Mouse (Mus musculus): ENCODE results near the gene Capn10. TPM values are rescaled to one million over a fixed set of nuclear protein-coding genes. Genes with fewer than 3 reads are reported as not detected.
A peak's percentile ranks its signal among the peaks of the same experiment; 100 is the strongest.

Gene Capn10
- total RNA-seq (2021), result 10 to 100 TPM in 1 of 2 experiments, 1 to 10 TPM in 1; 9.9 to 10.9 TPM

GRCm38 (mm10) chr1:92934182-92934827, at the start of gene Capn10:
Gene Capn10, plus strand, starts transcription at chr1:92934376.
- DNase-seq, result peak; percentile 95 to 96
- intact Hi-C loops (cut with DNase I), result no loop called here

DNA sequence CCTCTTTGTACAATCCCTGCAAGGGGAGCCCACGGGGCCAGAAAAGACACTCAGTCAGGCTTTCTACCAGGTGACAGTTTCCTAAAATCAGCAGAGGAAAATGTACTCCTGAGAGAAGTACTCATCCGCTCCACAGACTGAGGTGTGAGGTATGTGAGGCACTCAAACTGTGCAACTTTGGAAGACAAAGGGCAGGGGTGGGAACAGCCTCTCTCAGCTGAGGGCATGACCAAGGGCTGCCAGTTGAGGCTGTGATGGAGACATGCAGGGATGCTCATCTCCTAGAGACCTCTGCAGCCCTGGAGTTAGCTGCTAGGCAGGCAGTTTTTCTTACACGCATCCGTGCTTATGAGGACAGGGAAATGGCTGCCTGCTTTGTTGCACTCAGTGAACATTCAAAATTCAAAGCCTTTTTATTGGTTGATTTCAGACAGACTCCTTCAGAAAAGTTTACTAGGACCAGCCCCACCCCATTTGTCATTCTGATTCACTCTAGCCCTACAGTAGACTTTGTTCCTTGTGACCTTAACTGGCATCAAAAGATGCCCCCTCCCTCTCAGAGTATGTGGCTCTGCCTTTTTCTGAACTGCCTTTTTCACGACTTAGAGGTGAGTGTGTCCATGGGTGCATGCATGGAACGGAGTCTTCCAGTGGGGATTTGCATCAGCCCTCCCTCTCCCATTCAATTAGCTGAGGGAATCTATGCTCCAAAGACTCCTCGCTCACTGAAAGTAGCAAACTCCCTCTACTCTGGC, 45.1 kb upstream of the Capn10 start:
- intact Hi-C loops (cut with DNase I), result no loop called here
- no peak for DNase-seq

- no peak for DNase-seq
- intact Hi-C loops (cut with DNase I), result no loop called here
Measured at GRCm38 (mm10) chr1:92892791-92893190, 41.4 kb upstream of the Capn10 start.

GRCm38 (mm10) chr1:92893896-92894295, 40.3 kb upstream of the Capn10 start:
- DNase-seq, result no peak
- intact Hi-C loops (cut with DNase I), result no loop called here

GRCm38 (mm10) chr1:92895089-92895488, 39.1 kb upstream of the Capn10 start:
- intact Hi-C loops (cut with DNase I), result loop anchor here (5.0 kb wide), 2 partner anchors 53 to 248 kb away; partner anchors contain the start of gene Otos
- DNase-seq, result peak; percentile 80 to 85

DNA sequence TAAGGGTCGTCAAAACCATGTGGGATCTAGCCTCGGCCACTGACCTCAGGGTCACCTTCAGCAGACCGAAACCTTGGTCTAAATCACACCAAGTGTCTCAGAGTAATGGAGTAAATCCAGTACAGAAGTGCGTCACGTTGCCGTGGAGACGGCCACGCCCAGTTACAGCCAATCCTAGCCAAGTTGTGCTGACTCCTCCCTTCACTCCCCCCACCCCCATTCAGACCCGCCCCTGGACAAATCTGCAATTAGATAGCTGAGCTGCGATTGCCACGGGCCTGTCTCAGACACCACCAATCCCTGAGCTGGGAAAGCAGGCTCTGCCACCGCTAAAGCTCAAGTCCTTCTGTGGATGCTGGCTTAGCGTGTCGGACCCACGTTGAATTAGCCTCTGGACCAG, 31.4 kb upstream of the Capn10 start, which contains the start of gene Ankmy1:
TSS of gene Ankmy1 (minus strand) at position 121 of the 400 bp plus-strand sequence.
- intact Hi-C loops (cut with DNase I), result no loop called here
- peak; percentile 61 to 65 for DNase-seq

- DNase-seq, result no peak
- intact Hi-C loops (cut with DNase I), result no loop called here
Measured at GRCm38 (mm10) chr1:92903627-92904026, 30.5 kb upstream of the Capn10 start.

GRCm38 (mm10) chr1:92905703-92906310, 28.4 kb upstream of the Capn10 start:
- intact Hi-C loops (cut with DNase I), result loop anchor here (2.0 kb wide), 1 partner anchor 207 kb away; no protein-coding TSS in a partner anchor
- no peak for DNase-seq

GRCm38 (mm10) chr1:92906779-92907631, 27.2 kb upstream of the Capn10 start, which contains the start of gene Dusp28:
Gene Dusp28, plus strand, starts transcription at chr1:92906981.
- DNase-seq, result peak; percentile 92
- intact Hi-C loops (cut with DNase I), result loop anchor here (2.0 kb wide), 1 partner anchor 208 kb away; no protein-coding TSS in a partner anchor

- intact Hi-C loops (cut with DNase I), result loop anchor here (2.0 kb wide), 1 partner anchor 209 kb away; no protein-coding TSS in a partner anchor
- DNase-seq, result no peak
Measured at GRCm38 (mm10) chr1:92907632-92908360, 26.4 kb upstream of the Capn10 start.

DNA sequence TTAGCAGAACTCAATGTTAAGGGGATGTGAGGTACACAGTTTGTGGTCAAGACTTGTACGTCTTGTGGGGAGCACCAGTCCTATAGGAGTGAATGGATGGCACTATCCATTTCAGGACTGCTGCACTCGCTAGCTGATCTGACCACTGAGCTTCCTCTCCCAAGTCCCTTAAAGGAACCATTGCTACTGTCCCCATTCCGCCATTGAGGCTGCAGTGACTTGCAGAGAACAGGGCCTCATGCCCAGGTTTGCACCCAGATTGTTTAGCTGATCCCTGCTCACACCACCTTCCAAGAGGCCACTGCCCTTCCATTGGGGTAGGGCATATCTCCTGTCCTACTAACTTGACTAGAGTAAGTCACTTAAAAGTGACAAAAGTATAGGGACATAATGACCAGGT, 25.5 kb upstream of the Capn10 start:
- intact Hi-C loops (cut with DNase I), result no loop called here

DNA sequence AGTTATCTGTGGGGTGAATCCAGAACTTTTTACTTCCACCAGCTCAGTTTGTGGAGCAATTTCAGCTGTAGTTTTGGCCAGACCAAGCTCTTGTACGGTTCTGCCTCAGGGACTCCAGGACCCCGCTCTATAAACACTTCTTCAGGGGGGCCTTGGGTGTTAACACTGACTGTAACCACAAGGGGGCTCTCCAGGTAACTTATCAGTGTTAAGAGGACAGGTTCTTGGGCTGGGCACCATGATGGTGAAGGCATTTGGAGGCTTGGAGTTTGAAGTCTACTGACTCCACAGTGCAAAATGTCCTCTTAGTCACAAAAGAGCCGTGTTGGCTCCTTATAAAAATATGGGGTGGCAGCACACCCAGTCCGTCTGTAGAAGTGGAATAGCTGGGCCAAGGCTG, 25.1 kb upstream of the Capn10 start:
- intact Hi-C loops (cut with DNase I), result no loop called here
- DNase-seq, result no peak

More for the DNA sequence above, 25.5 kb upstream of the Capn10 start:
- no peak for DNase-seq

DNA sequence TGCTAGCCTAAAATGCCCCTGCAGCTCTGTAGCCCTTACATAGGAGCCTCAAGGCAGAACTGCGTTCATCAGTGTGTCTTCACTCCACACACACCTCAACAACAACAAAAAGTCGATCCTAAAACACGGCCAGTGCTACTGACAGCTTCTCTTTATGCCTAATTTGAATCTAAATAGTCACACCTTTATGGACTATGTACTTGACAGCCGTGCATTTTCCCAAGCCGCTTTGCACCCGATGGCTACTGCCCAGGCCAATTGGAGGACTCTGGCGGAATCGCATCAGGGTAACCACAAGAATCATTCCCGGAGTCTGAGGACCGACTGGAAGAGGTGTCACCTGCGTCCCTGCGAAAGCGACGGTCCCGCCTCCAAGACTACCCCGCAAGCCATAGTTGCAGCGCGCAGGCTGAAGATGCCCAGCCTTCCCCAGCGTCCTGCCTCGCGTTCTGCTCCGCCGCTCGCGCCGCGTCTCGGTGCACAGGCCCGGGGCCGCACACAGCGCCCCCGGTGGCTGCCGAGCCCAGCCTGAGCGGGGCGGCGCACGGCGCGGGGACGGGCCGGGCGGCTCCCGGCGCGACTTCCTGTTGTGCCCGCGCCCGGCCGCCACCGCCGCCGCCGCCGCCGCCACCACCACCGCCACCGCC, 23.8 kb upstream of the Capn10 start, which contains the start of gene Rnpepl1:
TSS of gene Rnpepl1 (plus strand) at position 545 of the 647 bp plus-strand sequence.
- intact Hi-C loops (cut with DNase I), result loop anchor here (2.0 kb wide), 1 partner anchor 22 kb away; no protein-coding TSS in a partner anchor
- DNase-seq, result peak; percentile 80 to 82

DNA sequence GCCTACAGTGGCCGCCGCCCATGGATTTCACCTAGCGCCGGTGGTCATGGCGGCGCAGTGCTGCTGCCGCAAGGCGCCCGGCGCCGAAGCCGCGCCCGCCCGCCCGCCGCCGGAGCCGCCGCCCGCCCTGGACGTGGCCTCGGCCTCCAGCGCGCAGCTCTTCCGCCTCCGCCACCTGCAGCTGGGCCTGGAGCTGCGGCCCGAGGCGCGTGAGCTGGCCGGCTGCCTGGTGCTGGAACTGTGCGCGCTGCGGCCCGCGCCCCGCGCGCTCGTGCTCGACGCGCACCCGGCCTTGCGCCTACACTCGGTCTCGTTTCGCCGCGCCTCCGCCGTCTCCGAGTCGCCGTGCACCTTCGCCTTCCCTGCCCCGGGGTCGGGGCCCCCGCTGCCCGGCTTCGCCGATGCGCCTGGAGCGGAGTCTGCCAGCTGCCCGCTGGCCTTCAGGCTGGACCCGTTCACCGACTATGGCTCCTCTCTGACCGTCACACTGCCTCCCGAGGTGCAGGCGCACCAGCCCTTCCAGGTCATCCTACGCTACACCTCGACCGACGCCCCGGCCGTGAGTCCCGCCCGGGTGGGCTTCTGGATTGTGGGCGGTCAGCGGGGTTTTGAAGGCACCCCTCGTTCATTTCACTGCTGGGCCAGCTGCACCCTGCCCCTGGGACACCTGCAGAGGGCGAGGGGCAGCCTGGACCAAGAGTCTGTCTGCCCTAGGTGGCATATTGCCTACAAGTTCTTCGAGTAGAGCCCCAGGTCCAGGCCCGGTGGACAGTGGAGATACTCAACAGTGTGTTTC, 23.1 kb upstream of the Capn10 start:
- DNase-seq, result peak; percentile 75 to 77
- intact Hi-C loops (cut with DNase I), result loop anchor here (2.0 kb wide), 1 partner anchor 22 kb away; no protein-coding TSS in a partner anchor

- no peak for DNase-seq
- intact Hi-C loops (cut with DNase I), result loop anchor here (2.0 kb wide), 1 partner anchor 21 kb away; no protein-coding TSS in a partner anchor
Measured at GRCm38 (mm10) chr1:92911721-92912138, 22.4 kb upstream of the Capn10 start.

- DNase-seq, result no peak
- intact Hi-C loops (cut with DNase I), result no loop called here
Measured at GRCm38 (mm10) chr1:92912286-92912685, 21.9 kb upstream of the Capn10 start.

GRCm38 (mm10) chr1:92914239-92914638, 19.9 kb upstream of the Capn10 start:
- intact Hi-C loops (cut with DNase I), result no loop called here
- no peak for DNase-seq

GRCm38 (mm10) chr1:92914993-92915392, 19.2 kb upstream of the Capn10 start:
- intact Hi-C loops (cut with DNase I), result no loop called here
- DNase-seq, result no peak
